Mouse (Mus musculus): ENCODE measurements around the gene Ptprr. TPM values are rescaled to one million over a fixed set of nuclear protein-coding genes. Genes with fewer than 3 reads are reported as not detected.

Ptprr gene
- polyA plus RNA-seq, 1 experiment from 2014 or later, result 0.52 TPM

DNA sequence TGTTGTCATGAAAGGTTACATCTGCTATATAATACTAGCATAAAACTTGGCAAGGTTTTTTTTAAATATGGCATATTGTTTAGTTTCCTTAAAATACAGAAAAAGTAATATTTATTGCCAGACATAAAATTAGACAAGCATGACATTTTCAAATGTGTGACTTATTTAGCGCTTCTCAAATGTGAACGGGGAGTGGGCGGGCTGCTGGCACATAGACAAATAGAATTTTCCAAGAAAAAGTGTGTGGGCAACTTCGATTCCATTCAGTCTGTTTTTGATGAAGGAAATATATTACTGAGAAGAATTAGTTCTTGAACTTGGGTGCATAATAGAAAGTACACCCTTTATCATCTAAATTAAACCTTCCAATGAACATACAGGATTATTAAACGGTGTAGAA lies 164.2 kb downstream of the Ptprr start:
- WGBS, result 70% methylated on average over 5 of the region's 5 CpGs
- Histone ChIP-seq H3K4me2 (replicated peaks; ENCODE audit: low read depth, low read length) (no peak overlapping the region), H3K36me3 (ENCODE audit: insufficient read depth, low read length) (no peaks in the 10 kb centered on the region), H3K27ac (ENCODE audit: low read length) (no peak overlapping the region), H3K4me3 (ENCODE audit: low read length) (no peak overlapping the region), H3K4me1 (ENCODE audit: insufficient read depth, low read length) (peaks cover 2% of the 10 kb centered on the region), H3K27me3 (ENCODE audit: insufficient read depth, low read length) (no peaks in the 10 kb centered on the region), H3K9ac (replicated peaks; ENCODE audit: low read length) (no peak overlapping the region), H3K9me3 (ENCODE audit: low read length) (no peaks in the 10 kb centered on the region)
- ATAC-seq (ENCODE audit: low FRiP score, low TSS enrichment), result no peak

DNA sequence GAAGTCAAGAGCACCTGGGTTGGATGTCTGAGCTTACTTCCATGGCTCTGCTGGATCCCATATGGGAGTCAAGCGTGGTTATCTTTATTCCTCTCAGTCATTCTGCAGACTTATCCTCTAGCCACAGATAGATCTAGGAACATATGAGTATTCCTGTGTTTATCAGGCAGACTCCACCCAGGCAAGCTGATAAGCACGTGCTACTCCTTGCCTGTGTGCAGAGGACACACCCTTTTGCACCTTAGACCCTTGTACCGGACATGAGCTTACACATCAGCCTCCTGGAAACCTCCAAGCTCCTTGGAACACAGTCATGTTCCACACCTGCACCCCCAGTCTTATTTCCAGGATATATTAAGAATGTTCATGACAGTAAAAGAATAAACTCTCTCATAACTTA lies 165.2 kb downstream of the Ptprr start:
- no peak overlapping the region for H3K9ac ChIP-seq (replicated peaks; ENCODE audit: low read length)
- H3K9me3 ChIP-seq (ENCODE audit: low read length), result no peaks in the 10 kb centered on the region
- H3K4me3 ChIP-seq (ENCODE audit: low read length), result no peak overlapping the region
- no peaks in the 10 kb centered on the region for H3K36me3 ChIP-seq (ENCODE audit: insufficient read depth, low read length)
- H3K27me3 ChIP-seq (ENCODE audit: insufficient read depth, low read length), result no peaks in the 10 kb centered on the region
- no peak for ATAC-seq (ENCODE audit: low FRiP score, low TSS enrichment)
- no peak overlapping the region for H3K4me2 ChIP-seq (replicated peaks; ENCODE audit: low read depth, low read length)
- WGBS, result 72% methylated on average over 3 of the region's 3 CpGs
- no peak overlapping the region for H3K27ac ChIP-seq (ENCODE audit: low read length)
- H3K4me1 ChIP-seq (ENCODE audit: insufficient read depth, low read length), result no peaks in the 10 kb centered on the region

DNA sequence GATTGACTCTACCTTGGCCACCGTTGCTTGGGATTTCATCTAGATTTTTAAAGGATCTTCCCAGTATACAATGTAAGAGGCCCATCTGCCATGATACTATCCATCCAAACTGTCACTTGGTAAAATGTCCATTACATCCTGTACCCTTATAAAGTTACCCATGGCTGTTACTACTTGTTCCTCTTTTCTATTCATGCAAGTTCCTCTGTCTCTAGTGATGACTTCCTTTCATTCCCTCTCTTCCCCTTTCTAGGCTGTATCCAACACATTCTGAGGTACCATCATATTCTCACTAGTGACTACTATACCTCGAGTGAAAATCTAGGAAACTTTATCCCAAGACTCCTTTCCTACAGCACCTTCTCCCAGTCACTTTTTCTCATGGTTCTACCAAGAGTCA lies 173.7 kb downstream of the Ptprr start:
- Histone ChIP-seq H3K4me3 (ENCODE audit: low read length) (no peak overlapping the region), H3K4me2 (replicated peaks; ENCODE audit: low read depth, low read length) (no peak overlapping the region), H3K9ac (replicated peaks; ENCODE audit: low read length) (no peak overlapping the region), H3K36me3 (ENCODE audit: insufficient read depth, low read length) (no peaks in the 10 kb centered on the region), H3K9me3 (ENCODE audit: low read length) (no peaks in the 10 kb centered on the region), H3K4me1 (ENCODE audit: insufficient read depth, low read length) (0 out of 2 replicates have a peak, but pooled peaks cover 3% of the 10 kb centered on the region), H3K27me3 (ENCODE audit: insufficient read depth, low read length) (no peaks in the 10 kb centered on the region), H3K27ac (ENCODE audit: low read length) (no peak overlapping the region)
- ATAC-seq (ENCODE audit: low FRiP score, low TSS enrichment), result no peak
- WGBS, result 81% methylated on average over 2 of the region's 2 CpGs

DNA sequence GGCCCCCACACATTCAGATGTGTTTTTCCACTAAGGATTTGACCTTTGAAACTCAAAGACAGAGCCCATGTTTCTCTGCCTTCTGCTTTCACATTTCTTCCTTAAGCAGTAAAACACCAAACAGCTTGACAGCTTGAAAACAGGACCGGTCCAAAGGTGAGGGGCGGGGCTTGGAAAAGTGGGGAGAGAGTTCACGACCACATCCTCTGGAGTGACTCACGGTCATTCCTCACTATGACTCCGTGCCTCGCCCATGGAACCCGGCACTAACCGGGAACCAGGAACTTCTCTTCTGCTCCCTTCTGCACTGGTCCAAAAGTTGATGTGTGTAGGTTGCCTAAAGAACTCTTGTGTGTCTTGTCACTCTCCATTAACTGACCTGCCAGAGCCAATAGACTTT lies 174.3 kb downstream of the Ptprr start:
- H3K4me2 ChIP-seq (replicated peaks; ENCODE audit: low read depth, low read length), result no peak overlapping the region
- H3K27me3 ChIP-seq (ENCODE audit: insufficient read depth, low read length), result no peaks in the 10 kb centered on the region
- no peak for ATAC-seq (ENCODE audit: low FRiP score, low TSS enrichment)
- no peaks in the 10 kb centered on the region for H3K36me3 ChIP-seq (ENCODE audit: insufficient read depth, low read length)
- no peaks in the 10 kb centered on the region for H3K9me3 ChIP-seq (ENCODE audit: low read length)
- WGBS, result 62% methylated on average over 8 of the region's 8 CpGs
- H3K4me1 ChIP-seq (ENCODE audit: insufficient read depth, low read length), result 0 out of 2 replicates have a peak, but pooled peaks cover 3% of the 10 kb centered on the region
- H3K4me3 ChIP-seq (ENCODE audit: low read length), result no peak overlapping the region
- H3K27ac ChIP-seq (ENCODE audit: low read length), result no peak overlapping the region
- no peak overlapping the region for H3K9ac ChIP-seq (replicated peaks; ENCODE audit: low read length)

DNA sequence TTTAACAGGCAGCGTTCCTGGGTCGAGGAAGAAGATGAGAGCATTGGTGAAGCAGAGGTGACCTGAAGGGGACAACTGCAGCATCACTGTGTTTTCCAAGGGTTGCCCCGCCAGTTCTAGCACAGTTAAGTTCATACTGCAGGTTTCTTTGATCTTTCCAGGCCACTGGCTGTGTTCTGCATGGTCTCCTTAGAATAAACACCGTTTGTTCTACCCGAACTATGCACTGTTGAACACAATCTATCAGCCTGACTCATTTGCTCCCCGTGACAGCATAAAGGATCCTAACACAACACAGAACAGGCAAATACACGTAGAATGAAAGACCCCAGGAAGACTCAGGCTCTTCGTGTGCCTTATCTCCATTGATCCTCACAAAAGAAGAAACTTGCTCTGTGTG lies 176.4 kb downstream of the Ptprr start:
- no peak overlapping the region for H3K9ac ChIP-seq (replicated peaks; ENCODE audit: low read length)
- no peaks in the 10 kb centered on the region for H3K27me3 ChIP-seq (ENCODE audit: insufficient read depth, low read length)
- WGBS, result 28% methylated on average over 8 of the region's 8 CpGs
- no peak overlapping the region for H3K4me2 ChIP-seq (replicated peaks; ENCODE audit: low read depth, low read length)
- ATAC-seq (ENCODE audit: low FRiP score, low TSS enrichment), result peak; percentile 67
- H3K4me3 ChIP-seq (ENCODE audit: low read length), result no peak overlapping the region
- H3K4me1 ChIP-seq (ENCODE audit: insufficient read depth, low read length), result 0 out of 2 replicates have a peak, but pooled peaks cover 3% of the 10 kb centered on the region
- no peak overlapping the region for H3K27ac ChIP-seq (ENCODE audit: low read length)
- H3K36me3 ChIP-seq (ENCODE audit: insufficient read depth, low read length), result no peaks in the 10 kb centered on the region
- no peaks in the 10 kb centered on the region for H3K9me3 ChIP-seq (ENCODE audit: low read length)

DNA sequence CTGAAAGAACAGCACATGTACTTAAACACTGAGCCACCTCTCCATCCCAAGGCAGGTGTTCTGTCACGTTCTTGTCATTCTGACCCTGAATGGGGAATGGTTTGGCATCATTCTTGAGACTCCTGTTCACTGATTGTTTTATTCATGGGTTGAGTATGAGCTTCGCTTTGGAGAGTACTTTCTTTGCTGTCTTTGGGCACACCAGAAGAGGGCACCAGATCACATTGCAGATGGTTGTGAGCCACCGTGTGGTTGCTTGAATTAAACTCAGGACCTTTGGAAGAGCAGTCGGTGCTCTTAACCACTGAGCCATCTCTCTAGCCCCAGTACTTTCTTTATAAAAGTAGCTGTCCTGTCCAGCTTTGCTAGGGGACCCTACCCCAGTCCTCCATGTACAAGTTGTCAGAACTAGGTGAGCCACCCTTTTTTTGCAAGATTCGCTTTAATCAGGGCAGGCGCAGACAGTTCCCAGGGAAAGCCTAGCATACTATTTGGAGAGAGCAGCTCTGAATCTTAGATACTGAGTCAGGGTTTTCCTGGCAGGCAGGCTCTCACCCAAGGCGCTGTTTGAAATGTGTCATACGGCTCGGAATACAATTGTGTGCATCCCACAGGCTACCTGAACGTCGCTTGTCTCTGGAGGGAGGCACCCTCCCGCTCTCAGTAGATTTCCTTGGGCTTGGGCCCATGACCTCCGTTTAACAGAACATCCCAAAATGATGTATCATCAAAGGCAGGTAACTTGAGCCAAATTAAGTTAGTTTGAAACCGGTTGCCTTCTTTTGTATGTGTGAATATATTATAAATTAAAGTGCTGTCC lies 178.8 kb downstream of the Ptprr start:
- no peak overlapping the region for H3K4me2 ChIP-seq (replicated peaks; ENCODE audit: low read depth, low read length)
- H3K9ac ChIP-seq (replicated peaks; ENCODE audit: low read length), result no peak overlapping the region
- WGBS, result 28% methylated on average over 14 of the region's 14 CpGs
- no peak overlapping the region for H3K27ac ChIP-seq (ENCODE audit: low read length)
- H3K4me1 ChIP-seq (ENCODE audit: insufficient read depth, low read length), result 0 out of 2 replicates have a peak, but pooled peaks cover 3% of the 10 kb centered on the region
- no peaks in the 10 kb centered on the region for H3K9me3 ChIP-seq (ENCODE audit: low read length)
- H3K36me3 ChIP-seq (ENCODE audit: insufficient read depth, low read length), result no peaks in the 10 kb centered on the region
- peak; percentile 6; the same call in 1 of the 2 replicates for ATAC-seq (ENCODE audit: low FRiP score, low TSS enrichment)
- no peaks in the 10 kb centered on the region for H3K27me3 ChIP-seq (ENCODE audit: insufficient read depth, low read length)
- H3K4me3 ChIP-seq (ENCODE audit: low read length), result no peak overlapping the region

DNA sequence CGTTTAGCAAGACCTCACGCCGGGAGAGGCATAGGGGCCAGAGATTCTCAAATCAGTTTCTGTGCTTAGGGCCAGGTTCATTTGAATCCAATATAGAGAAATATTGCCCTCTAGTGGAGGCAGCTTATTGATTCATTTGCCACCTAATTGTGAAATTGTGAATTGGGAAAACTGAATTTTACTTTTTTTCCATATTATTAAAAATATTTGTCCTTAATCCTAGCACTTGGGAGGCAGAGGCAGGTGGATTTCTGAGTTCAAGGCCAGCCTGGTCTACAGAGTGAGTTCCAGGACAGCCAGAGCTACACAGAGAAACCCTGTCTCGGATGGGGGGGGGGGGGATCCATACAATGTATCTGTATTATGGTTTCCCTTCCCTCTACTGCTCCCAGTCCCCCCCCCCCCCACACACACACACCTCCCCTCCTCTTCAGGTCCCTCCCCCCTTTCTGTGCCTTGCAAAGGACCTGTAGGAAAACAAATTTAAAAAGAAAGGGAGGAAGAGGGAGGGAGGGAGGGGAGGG lies 179.5 kb downstream of the Ptprr start:
- Histone ChIP-seq H3K9me3 (ENCODE audit: low read length) (no peaks in the 10 kb centered on the region), H3K4me2 (replicated peaks; ENCODE audit: low read depth, low read length) (no peak overlapping the region), H3K4me3 (ENCODE audit: low read length) (no peak overlapping the region), H3K36me3 (ENCODE audit: insufficient read depth, low read length) (no peaks in the 10 kb centered on the region), H3K4me1 (ENCODE audit: insufficient read depth, low read length) (0 out of 2 replicates have a peak, but pooled peaks cover 3% of the 10 kb centered on the region), H3K27ac (ENCODE audit: low read length) (no peak overlapping the region), H3K27me3 (ENCODE audit: insufficient read depth, low read length) (no peaks in the 10 kb centered on the region), H3K9ac (replicated peaks; ENCODE audit: low read length) (no peak overlapping the region)
- 17% methylated on average over 4 of the region's 4 CpGs for WGBS
- ATAC-seq (ENCODE audit: low FRiP score, low TSS enrichment), result no peak; the same call in 1 of the 2 replicates

DNA sequence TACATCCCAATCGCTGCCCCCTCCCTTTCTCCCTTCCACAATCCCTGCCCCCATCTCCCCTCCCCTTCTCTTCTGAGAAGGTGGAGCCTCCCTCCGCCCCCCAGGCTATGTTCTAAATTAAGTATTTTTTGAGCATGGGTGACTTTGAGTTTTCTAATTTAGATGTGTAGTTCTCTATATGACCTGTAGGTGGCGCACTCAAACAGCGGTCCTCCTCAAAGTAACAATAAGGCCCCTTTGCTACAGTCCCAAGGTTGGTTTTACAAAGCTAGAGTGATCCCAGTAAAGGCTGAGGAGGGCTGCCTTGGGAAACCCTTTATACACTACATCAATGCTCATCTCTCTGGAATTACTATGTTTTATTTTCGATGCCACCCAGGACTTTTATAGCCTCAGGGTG lies 181.0 kb downstream of the Ptprr start:
- ATAC-seq (ENCODE audit: low FRiP score, low TSS enrichment), result no peak
- WGBS, result 24% methylated on average over 5 of the region's 5 CpGs

DNA sequence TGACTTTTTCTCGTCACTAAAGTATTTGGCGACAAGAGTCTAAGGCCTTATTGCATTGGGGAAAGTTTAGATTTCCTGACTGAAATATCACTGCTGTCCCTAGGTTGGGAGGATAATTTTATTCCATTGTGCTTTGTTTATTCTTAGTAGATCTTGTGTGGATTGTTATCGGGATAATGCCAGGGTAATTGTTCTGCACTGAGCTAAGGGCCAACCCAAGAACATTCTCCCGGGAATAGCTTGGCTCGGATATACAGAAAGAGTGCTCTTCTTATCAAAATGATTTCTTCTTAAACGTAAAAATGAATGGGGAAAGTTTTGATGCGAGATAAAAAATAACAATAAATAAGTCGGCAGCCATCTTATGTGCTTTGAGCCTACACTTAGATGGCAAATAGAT lies 183.5 kb downstream of the Ptprr start:
- no peak for ATAC-seq (ENCODE audit: low FRiP score, low TSS enrichment)
- no peaks in the 10 kb centered on the region for H3K36me3 ChIP-seq (ENCODE audit: insufficient read depth, low read length)
- no peak overlapping the region for H3K27ac ChIP-seq (ENCODE audit: low read length)
- no peaks in the 10 kb centered on the region for H3K27me3 ChIP-seq (ENCODE audit: insufficient read depth, low read length)
- no peaks in the 10 kb centered on the region for H3K9me3 ChIP-seq (ENCODE audit: low read length)
- H3K4me2 ChIP-seq (replicated peaks; ENCODE audit: low read depth, low read length), result no peak overlapping the region
- 84% methylated on average over 8 of the region's 8 CpGs for WGBS
- H3K4me1 ChIP-seq (ENCODE audit: insufficient read depth, low read length), result no peaks in the 10 kb centered on the region
- no peak overlapping the region for H3K4me3 ChIP-seq (ENCODE audit: low read length)
- no peak overlapping the region for H3K9ac ChIP-seq (replicated peaks; ENCODE audit: low read length)

More for the DNA sequence above, 181.0 kb downstream of the Ptprr start:
- Histone ChIP-seq H3K9ac (replicated peaks; ENCODE audit: low read length) (no peak overlapping the region), H3K9me3 (ENCODE audit: low read length) (no peaks in the 10 kb centered on the region), H3K4me3 (ENCODE audit: low read length) (no peak overlapping the region), H3K27me3 (ENCODE audit: insufficient read depth, low read length) (no peaks in the 10 kb centered on the region), H3K4me1 (ENCODE audit: insufficient read depth, low read length) (0 out of 2 replicates have a peak, but pooled peaks cover 2% of the 10 kb centered on the region), H3K27ac (ENCODE audit: low read length) (no peak overlapping the region), H3K4me2 (replicated peaks; ENCODE audit: low read depth, low read length) (no peak overlapping the region), H3K36me3 (ENCODE audit: insufficient read depth, low read length) (no peaks in the 10 kb centered on the region)
